Mouse (Mus musculus) mesoderm, embryonic 11.5 days (tissue): Measurements from ENCODE around the gene Kcnk7.

Experiments used
- DNase-seq: peaks from one replicate; pipeline ENCODE4 v3.0.0-alpha.2; 2012; ENCODE audit warnings: low read depth, low spot score

Gene Kcnk7

DNA sequence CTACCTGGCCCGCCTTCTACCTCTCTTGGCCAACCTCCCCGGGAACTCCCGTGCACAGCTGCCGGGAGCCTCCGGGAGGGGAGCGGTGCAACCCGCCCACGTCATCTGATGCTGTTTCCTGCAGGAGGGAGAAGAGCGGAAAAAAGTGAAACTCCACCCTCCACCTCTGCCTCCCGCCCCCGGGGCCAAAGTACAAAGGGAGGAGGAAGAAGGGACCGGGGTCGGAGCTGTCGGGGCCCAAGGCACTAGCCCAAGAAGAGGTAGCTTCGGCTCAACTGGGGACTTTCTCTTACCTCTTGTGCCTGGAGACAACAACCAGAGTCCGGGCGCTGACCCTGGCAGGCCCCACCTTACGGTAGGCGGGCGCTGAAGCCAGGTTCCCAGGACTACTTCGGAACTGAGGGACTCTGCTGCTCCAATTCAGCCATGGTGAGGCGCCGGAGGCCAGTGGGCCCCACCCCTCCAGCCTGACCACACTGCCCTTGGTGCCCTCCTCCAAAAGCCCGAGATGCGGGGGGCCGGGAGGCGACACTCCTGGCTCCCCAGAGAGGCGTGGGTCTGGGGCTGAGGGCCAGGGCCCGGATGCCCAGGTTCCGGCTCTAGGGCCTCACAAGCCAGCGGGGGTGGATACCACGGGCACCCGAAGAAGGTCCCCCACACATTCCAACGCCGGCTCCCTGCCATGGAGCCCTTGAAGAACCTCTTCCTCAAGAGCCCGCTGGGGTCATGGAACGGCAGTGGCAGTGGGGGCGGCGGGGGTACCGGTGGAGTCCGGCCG is 14.4 kb upstream of the Kcnk7 start:
- DNase-seq, result peak; percentile 81

DNA sequence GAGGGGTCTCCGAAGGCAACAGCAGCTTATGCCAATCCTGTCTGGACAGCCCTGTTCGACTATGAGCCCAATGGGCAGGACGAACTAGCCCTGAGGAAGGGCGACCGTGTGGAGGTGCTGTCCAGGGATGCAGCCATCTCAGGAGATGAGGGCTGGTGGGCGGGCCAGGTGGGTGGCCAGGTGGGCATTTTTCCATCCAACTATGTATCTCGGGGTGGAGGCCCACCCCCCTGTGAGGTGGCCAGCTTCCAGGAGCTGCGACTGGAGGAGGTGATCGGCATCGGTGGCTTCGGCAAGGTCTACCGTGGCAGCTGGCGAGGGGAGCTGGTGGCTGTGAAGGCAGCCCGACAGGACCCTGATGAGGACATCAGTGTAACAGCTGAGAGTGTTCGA is 13.8 kb upstream of the Kcnk7 start:
- no peak for DNase-seq

DNA sequence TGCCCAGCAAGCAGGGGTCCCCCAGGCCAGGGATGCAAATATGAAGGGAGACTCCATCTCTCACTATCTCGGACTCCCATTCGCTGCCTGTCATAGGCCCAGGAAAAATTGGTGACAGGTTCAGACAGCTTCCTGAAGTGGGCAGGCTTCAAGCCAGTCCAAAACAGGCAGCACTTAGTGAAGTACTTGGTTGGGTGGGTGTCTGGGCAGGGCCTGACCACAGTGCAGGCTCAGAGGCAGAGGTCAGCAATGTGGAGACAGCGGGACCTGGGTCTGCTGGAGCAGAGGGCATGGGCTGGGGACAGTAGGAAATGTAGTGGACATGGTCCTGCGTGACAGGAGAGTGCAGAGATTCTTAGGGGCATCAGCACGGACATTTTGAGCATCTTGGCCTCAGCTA is 12.6 kb upstream of the Kcnk7 start:
- no peak for DNase-seq

DNA sequence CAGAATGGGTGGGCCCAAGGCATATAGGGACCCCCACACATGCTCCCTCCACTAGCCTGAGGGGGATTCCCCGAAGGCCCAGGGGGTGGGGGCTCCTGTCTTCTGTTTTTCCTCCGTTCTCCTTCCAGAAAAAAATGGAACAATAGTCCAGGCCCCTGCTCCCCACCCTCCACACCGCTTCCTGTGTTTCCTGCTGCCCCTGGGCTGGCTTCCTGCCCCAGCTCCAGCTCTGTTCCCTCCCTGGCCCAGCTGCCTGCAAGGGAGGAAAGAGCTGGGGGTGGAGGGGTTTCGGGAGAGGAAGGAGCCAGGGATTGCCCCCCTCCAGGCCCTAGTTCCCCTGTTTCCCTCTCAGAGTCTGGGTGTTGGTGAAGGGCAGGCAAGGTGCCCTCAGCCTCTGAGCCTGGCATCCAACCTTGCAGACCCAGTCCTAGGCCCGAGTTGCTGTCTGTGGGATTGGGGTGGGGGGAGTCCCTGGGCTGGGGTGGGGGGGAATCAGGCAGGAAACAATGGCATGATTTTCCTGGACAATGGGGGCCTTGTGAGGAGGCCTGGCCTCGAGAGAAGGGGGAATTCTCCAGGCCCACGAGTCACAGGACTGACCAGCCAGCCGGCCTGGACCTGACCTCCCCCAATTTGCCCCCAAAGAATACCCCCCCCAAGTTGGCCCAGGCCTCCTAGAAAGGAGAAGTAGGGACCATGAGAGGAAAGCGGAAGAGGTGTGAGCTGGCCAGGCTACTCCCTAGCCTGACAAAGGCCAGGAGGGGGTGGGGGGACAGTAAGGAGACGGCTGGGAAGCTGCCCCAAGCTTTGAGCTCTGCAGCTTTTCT is 11.9 kb upstream of the Kcnk7 start:
- no peak for DNase-seq

DNA sequence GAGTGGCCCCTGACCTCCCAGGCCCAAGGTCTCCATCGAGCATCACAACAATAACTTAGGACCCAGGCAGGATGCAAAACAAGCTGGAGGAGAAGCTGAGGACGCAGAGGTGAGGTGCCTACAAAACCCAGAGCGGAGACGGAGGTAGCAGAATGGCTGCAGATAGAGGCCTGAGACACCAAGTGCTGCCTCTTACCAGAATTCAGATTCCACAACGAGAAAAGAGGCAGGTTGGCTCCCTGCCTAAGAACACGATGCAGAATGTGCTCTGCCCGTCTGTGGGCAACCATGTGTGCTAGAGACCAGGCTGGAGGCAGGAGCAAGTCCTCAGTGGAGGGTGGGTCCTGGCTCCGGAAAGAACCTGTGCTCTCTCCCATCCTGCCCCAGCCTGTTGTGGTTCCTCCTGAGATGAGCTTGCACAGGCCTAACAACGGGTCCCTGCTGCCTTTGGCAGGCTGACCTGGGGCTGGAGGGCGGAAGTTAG is 11.2 kb upstream of the Kcnk7 start:
- DNase-seq, result no peak

DNA sequence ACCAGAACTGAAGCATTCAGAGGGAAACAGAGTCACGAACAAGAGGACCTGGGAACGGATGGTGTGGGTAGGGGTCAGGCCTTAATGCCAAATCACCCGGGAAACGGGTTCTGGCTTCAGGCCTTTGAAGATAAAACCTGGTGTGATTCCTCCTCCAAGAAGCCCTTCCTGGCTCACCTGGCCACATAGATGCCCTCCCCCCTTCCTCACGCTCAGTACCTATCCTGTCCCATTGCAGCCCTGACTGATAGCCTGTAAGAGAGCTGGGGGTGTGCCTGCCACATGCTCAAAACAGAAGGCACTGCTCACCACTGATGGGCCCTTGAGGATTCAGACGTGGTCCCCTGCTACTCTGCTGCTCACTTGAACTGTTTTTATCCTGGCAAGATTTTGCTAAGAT is 10.4 kb upstream of the Kcnk7 start:
- DNase-seq, result no peak

DNA sequence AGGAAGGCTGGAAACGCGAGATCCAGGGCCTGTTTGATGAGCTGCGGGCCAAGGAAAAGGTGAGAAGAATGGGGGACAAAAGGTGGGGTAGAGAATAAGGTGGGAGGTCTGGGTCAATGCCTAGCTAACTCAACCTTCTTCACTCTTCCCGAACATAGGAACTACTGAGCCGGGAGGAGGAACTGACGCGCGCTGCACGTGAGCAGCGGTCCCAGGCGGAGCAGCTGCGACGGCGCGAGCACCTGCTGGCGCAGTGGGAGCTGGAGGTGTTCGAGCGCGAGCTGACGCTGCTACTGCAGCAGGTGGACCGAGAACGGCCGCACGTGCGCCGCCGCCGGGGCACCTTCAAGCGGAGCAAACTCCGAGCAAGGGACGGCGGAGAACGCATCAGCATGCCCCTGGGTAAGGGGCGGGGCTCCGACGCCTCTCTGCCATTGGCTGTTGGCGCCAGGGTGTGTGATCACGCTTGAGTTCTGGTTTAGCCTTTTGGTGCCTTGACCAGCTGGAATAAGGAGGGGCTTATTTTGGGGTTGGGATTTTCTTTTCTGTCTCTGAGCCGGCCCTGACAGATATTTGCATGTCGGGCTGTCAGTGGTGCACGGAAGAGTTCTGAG is 8.2 kb upstream of the Kcnk7 start:
- DNase-seq, result peak; percentile 57

DNA sequence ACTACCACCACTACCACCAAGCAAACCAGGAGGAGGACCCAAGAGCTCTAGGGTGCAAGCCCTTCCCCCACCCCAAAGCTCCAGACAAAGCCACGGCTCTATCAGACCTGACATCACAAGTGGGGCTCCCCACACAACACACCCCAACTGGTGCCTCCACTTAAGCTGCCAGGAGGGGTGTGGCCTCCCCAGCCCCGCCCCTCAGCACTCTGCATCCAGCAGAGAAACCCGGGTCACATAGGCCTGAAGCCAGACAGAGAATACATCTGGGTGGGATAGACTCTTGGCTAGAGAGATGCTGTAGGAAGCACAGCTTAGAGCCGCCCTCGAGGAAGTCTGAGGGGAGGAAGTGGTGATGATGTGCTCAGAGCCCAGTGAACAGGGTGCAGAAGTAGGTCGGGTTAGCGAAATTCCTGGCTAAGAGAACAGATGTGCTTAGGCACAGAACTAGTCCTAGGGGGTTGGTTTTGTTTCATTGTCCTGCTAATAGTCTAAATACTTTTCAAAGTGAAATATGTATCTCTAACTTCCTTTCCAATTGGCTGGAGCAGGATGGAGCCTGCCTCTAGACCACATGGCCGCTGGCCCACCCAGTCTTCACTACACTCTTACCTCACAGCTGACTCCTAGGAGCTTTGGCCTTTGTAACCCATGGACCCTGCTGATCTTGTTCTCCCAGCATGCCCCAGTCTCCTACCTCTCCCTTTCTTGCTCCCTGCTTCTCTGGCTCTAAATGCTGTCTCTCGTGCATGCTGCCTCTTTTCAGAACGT is 819 bp downstream of the Kcnk7 start:
- DNase-seq, result no peak

DNA sequence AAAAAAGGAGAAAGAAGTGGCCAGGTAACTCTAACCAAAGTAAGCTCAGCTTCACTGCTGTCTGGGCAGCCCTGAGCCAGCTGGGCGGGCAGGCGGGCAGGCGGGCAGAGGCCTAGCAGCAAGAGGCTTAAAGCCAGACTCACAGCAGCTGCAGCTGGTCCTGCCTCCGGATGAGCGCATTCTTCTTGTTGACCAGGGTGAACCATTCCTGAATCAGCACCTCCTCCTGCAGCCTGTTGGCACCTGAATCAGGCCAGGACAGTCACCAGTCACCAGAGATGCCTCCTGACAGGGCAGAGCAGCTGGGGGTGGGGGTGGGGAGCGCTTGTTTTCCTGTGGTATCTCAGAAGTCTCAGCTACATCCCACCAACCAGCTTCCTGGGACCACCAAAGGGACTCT is 5.9 kb downstream of the Kcnk7 start:
- DNase-seq, result no peak

DNA sequence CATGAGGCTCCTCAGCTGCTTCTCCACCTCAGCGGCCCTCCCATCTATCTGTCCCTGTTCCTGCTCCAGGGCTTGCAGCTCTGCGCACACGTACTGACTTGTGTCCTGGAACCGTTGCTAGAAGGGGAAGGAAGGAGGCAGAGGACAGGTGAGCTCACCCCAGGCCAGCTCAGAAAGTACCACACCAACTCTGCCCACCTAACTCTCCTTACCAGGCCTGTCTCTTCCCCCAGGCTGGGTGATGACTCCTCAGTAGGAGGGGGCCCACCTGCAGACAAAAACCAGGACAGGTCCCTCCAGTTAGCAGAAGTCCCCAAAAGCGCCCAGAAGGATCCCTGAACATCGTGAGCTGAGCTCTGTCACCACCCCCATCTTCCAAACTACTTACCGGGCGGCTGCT is 6.4 kb downstream of the Kcnk7 start:
- DNase-seq, result no peak

DNA sequence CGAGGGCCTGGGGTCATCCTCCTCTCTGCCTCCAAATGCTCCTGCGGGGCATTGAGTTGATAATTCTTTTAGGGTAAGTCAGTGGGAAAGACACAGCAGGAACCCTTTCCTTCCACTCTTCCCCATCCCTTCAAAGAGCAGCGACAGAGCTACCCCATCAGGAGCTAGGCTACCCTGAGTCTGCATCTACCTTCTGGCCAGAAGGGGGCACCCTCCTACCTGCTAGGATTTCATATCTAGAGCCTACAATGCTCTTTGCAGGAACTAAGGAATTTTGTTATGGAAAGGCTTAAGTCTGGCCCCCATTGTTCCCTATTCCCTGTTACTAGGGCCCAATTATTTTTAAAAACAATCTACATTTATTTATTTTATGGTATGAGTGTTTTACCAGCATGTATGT is 7.1 kb downstream of the Kcnk7 start:
- peak; percentile 65 for DNase-seq

DNA sequence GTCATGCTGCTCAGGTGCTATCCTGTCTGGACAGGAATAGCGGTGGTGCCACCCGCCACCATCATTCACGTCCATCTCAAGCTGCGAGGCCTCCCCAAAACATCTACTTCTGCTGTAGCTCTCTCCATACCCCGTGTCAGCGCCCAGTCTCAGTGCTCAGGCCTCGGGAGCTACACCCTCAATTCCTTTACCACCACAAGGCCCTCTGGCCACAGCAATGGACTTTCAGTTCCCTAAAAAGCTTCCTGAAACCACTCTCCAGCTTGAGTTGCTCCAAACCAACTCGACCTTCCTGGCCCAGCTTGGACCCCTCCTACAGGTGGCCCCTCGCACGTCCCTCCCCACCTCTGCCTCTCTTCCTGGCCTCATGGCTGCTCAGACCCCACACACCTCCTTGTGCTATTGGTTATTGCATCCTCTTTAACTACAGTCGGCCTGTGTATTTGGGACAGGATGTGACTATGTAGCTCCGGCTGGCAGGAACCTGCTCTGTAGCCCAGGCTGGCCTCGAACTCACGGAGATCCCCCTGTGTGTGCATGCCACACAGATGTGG is 7.8 kb downstream of the Kcnk7 start:
- no peak for DNase-seq

DNA sequence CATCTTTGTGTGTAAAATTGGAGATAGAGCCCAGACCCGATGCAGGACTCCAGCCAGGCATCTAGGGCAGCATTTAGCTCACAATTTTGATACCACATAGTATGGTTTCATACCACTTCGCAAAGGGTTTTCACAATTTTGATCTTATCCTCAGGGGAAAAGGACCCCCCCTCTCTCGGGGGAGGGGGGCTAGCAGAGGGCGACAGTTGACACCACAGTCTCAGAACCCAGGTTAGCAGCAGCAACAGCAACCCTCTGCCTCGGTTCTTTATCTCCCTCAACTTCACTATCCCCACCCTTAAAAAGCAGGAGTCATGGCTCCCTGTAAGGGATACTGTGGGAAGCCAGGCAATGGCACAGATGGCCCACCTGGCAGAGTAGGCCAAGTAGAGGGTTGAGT is 9.1 kb downstream of the Kcnk7 start:
- no peak for DNase-seq

DNA sequence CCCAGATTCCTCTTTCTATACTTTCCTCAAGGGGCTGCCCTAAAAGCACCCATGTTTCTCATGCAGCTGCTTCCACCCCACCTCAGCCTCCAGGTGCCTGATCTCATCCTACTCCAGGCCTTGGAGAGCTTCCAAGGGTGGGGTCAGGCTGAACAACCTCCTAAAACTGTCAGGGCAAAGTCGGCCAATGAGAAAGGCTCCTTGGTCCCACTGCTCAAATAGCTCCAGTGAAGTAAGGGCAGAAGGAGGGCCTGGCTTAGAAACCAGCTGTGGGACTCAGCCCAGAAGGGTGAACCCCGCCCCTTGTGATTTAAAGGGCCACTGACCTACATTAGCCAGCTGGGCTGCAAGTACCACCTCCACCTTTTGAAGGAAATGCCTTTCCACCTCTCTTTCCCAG is 9.6 kb downstream of the Kcnk7 start:
- no peak for DNase-seq

DNA sequence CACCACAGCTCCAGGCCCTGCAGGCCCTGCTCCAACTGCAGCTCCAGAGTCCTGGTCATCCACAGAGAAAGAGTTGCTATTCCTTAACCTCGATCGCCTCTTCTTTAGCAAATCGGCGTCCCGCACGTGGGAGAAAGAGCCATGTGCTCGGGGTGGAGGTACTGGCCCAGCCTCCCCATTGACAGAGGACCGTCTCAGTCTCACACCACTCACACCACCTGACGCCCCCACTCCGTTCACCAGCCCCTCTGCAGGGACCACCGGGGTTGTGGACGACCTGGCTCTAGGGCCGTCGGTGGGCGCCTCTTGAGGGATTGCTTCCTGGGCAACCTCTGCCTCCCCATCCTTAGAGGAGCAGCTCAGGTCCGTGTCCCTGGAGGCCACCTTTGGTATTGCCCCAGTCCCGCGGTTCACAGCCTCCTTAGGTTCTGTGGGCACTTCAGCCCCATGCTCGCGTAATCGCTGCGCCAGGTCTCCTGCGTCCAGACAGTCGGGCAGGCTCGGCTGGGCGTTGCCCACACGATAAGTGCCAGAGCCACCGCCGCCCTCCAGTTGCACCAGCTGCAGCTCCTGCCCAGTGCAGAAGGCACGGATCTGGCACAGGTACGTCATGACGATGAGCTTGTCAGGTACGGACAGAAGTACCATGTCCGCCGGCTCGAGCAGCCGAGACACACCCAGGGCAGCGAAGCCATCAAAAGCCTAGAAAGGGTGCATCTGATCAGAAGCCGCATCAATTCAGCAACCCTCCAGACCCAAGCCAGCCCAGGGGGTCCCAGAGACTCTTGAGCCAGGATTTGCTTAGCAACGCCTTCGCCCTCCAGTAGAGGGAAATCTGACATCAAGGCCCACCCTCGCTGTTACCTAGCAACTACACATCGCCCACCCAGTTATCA is 11.9 kb downstream of the Kcnk7 start:
- DNase-seq, result no peak

DNA sequence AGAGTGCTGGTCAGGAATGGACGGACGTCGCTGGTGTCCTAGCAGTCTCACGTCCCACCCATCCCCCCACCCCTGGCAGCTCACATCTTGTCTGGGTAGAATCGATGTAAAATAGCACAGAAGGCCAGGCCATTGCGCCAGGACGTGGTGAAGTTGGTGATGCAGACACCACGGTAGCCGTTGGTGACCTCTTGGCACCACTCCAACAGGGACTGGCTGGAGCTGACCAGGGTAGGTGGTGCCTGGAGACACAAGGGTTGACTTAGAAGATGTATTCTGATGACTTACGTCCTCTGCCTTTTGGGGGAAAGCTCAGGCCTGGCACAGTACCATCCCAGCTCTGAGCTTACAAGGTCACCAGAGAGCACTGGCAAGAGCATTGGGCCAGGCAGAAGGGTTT is 12.8 kb downstream of the Kcnk7 start:
- no peak for DNase-seq

DNA sequence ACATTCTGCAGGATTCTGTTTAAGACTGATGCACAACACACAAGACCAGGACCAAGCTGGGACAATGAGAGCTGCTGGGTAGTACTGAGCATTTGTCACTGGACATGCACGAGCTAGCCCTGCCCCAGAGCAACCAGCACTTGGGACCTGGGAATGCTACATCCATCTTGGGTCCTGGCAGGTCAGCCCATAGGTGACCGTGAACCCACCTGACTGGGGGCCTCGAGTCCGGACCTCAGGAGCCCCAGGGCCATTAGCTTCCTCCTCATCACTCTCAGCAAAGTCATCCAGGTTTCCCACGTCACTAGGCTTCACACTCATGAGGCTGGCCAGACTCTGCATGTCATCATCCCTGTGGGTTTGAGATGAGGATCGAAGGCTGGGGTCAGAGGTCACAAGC is 17.1 kb downstream of the Kcnk7 start:
- DNase-seq, result no peak

DNA sequence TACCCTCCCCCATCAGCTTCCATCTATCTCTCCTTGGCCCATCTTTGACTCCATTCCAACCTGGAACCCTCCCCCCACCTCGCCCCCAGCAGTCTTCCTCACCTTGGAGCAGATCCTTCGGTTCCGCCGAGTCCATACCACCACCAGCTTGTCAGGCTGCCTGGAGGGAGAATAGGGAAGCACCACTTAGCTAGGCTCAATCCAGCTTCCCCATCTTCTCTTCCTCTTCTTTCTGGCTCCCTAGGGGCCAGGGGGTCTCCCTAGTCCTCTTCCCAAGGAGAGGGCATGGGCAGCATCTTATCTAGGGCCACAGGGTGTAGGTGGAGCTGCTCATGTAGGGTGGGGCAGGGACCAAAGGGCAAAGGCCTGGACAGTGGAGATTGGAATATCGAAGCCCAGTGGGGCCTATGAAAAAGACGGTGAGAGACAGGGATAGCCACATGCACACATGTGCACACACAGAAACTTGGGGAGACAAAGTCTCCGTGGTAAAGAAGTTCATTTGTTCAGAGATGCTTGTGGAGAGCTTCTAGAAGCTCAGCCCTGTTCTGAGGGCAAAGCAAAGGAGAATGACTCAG is 18.8 kb downstream of the Kcnk7 start:
- DNase-seq, result no peak

DNA sequence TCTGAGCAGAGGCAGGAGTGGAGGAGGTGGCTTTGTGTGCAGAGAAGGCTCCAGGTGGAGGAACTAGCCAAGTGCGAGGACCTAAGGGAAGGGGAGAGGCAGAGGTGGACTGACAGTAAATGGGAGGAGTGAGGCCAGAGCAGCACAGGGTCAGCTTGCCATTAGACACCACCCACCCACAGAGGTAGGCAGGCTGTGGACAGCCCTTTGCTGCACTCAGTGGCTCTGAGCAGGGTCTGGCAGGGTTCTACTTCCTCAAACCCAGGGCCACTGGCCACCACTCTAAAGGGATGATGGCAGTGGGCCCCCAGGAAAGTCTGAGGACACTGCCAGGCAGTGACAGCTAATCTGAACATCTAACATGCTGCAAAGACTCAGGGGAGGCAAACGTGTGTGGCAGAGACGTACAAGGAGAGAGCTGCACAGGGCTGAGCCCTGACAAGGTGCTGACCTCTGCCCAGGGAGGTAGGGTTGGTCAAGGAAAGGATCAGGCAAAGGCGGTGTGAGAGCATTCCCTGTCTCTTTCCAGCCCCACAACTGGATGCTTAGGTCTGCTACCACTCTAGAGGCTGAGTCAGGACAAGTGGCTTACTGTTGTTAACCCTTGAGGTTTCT is 19.9 kb downstream of the Kcnk7 start:
- DNase-seq, result no peak

DNA sequence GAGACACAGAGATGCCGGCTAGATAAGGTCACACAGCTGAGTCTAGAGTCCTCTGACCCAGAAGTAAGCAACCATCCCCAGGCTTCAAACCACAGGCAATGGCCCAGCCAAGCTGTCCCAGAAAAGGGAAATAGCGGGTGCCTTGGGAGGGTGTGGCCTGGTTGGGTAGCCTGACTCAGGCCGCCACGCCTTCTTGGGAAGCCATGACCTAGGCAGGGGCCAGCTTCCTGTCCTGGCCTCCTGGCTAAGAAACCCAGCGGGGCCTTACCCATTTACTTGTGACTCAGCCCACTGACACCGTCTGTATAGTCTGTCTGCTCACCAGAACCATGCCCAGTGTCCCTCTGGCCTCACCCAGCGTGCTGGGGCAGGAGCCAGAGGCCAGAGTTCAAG is 20.4 kb downstream of the Kcnk7 start:
- no peak for DNase-seq
